Mouse (Mus musculus) midbrain, embryonic 12.5 days (tissue): ENCODE measurements around the gene Ceacam20. TPM values are rescaled to one million over a fixed set of nuclear protein-coding genes. Genes with fewer than 3 reads are reported as not detected.
A peak's percentile ranks its signal among the peaks of the same experiment; 100 is the strongest.
"Not testable (repeated sequence)": the region's sequence is repeated elsewhere in the genome, so short reads cannot be mapped to it uniquely, and the experiment has no call there.

Experiments
- ATAC-seq: fragments of 200-750 bp; cut with Nextera tagmentation; 2 replicates; pipeline ENCODE4 v1.8.0; 2017; ENCODE audit warnings: low read depth, moderate TSS enrichment, moderate library complexity; ENCODE audit not compliant: low FRiP score
- H3K27ac ChIP-seq: fragments of 300-500 bp; sonication (generic); replicated peaks from 2 replicates; pipeline ENCODE4 v1.5.1; 2016; ENCODE audit warnings: mild to moderate bottlenecking
- H3K27me3 ChIP-seq: fragments of 300-500 bp; sonication (generic); 2 replicates; pipeline ENCODE4 v1.6.1; 2016; ENCODE audit warnings: mild to moderate bottlenecking
- H3K36me3 ChIP-seq: fragments of 300-500 bp; sonication (generic); 2 replicates; pipeline ENCODE4 v1.6.1; 2016
- H3K4me1 ChIP-seq: fragments of 300-500 bp; sonication (generic); 2 replicates; pipeline ENCODE4 v1.6.1; 2016
- H3K4me2 ChIP-seq: fragments of 300-500 bp; sonication (generic); replicated peaks from 2 replicates; pipeline ENCODE4 v1.6.1; 2016; ENCODE audit warnings: mild to moderate bottlenecking, moderate library complexity
- H3K4me3 ChIP-seq: fragments of 300-500 bp; sonication (generic); 2 replicates; pipeline ENCODE4 v1.5.1; 2016; ENCODE audit warnings: mild to moderate bottlenecking
- H3K9ac ChIP-seq: fragments of 300-500 bp; sonication (generic); replicated peaks from 2 replicates; pipeline ENCODE4 v1.6.1; 2016; ENCODE audit warnings: mild to moderate bottlenecking, moderate library complexity
- H3K9me3 ChIP-seq: fragments of 300-500 bp; sonication (generic); 2 replicates; pipeline ENCODE4 v1.6.1; 2016; ENCODE audit warnings: mild to moderate bottlenecking
- WGBS: fragments of 180-500 bp; shearing (Covaris S2); methylation state at CpG from one replicate; pipeline ENCODE4 v1.1.7; 2016; 5-methylcytosine and 5-hydroxymethylcytosine counted together
- polyA plus RNA-seq: library from polyadenylated mRNA; unstranded; fragments of >200 nt; fragmentation: Nextera tagmentation; extraction: Ambion mirVana; gene quantifications from 2 replicates; pipeline ENCODE4 v1.2.1, GENCODE M21; 2016

Gene Ceacam20
- polyA plus RNA-seq: not detected in 2 replicates

- Histone ChIP-seq H3K27ac (no peak within 1 kb of the TSS), H3K27me3 (no peaks in the 10 kb centered on the region), H3K36me3 (no peaks in the 10 kb centered on the region), H3K9ac (no peak within 1 kb of the TSS), H3K4me1 (no peaks in the 10 kb centered on the region), H3K9me3 (peaks cover 13% of the 10 kb centered on the region), H3K4me2 (no peak within 1 kb of the TSS), H3K4me3 (no peak within 1 kb of the TSS)
- WGBS: 82% methylated on average over 7 of the region's 7 CpGs
- ATAC-seq: no peak
Measured at GRCm38 (mm10) chr7:19964985-19965579, at the start of gene Ceacam20. Gene Ceacam20, plus strand, starts transcription at chr7:19965412.

GRCm38 (mm10) chr7:19920166-19920505 is 45.1 kb upstream of the Ceacam20 start:
- peak overlapping the region; percentile 56; the same call in 1 of the 2 replicates for H3K27ac ChIP-seq

DNA sequence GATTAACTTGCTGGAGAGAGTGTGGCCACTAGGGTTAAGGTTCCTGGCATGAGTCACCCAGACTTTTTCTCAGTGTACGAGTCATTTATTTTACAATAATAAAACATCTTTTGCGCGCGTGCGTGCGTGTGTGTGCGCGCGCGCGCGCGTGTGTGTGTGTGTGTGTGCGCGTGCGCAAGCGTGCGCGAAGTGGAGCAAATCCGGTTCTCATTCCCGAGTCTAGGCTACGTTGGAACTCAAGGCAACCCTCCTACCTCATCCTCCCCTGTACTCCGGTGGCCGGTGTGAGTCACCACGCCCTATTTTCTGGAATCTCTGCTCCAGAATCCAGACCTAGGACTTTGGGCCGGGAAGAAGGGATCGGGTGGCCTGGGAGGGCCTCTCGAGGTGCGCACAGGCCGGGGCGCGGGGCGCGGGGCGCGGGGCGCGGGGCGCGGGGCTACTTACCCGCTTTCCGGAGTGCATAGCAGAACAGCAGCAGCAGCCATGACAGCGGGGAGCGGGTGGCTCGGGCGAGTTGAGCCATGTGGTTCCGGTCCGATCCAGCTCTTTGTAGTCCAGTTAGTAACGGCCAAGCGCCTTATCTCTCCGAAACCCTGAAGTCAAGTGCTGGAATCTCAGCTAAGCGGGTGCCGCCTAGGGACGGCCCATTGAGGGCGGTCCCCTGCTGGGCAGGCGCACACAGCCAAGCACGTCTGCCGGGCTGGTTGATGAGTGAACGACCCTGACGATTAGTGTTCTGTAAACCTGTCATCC is 44.5 kb upstream of the Ceacam20 start, which contains the start of gene Pvr:
Pvr (minus strand) TSS at position 655 of the 756 bp plus-strand sequence.
- H3K4me3 ChIP-seq: peak within 1 kb of the TSS; percentile 72
- peak within 1 kb of the TSS; percentile 82 for H3K4me2 ChIP-seq
- 0 out of 2 replicates have a peak, but pooled peaks cover 9% of the 10 kb centered on the region for H3K4me1 ChIP-seq
- peak; percentile 83 for ATAC-seq
- H3K36me3 ChIP-seq: no peaks in the 10 kb centered on the region
- H3K9me3 ChIP-seq: no peaks in the 10 kb centered on the region
- H3K27me3 ChIP-seq: no peaks in the 10 kb centered on the region
- peak within 1 kb of the TSS; percentile 56 for H3K27ac ChIP-seq
- WGBS: under 1% methylated on average over 60 of the region's 60 CpGs
- peak within 1 kb of the TSS; percentile 73 for H3K9ac ChIP-seq

More at GRCm38 (mm10) chr7:19920166-19920505, 45.1 kb upstream of the Ceacam20 start:
- Histone ChIP-seq H3K4me1 (0 out of 2 replicates have a peak, but pooled peaks cover 9% of the 10 kb centered on the region), H3K4me3 (peak overlapping the region; percentile 72), H3K9me3 (no peaks in the 10 kb centered on the region), H3K4me2 (peak overlapping the region; percentile 82), H3K36me3 (no peaks in the 10 kb centered on the region), H3K27me3 (no peaks in the 10 kb centered on the region), H3K9ac (peak overlapping the region; percentile 73; the same call in 1 of the 2 replicates)
- peak; percentile 21; the same call in 1 of the 2 replicates for ATAC-seq
- whole genome bisulfite sequencing: 33% methylated on average over 4 of the region's 4 CpGs

- H3K36me3 ChIP-seq: no peaks in the 10 kb centered on the region
- no peak overlapping the region for H3K27ac ChIP-seq
- 45% methylated on average over 2 of the region's 2 CpGs for WGBS
- ATAC-seq: no peak
- no peak overlapping the region for H3K4me2 ChIP-seq
- no peaks in the 10 kb centered on the region for H3K27me3 ChIP-seq
- 0 out of 2 replicates have a peak, but pooled peaks cover 9% of the 10 kb centered on the region for H3K4me1 ChIP-seq
- no peak overlapping the region for H3K9ac ChIP-seq
- no peaks in the 10 kb centered on the region for H3K9me3 ChIP-seq
- H3K4me3 ChIP-seq: no peak overlapping the region
Measured at GRCm38 (mm10) chr7:19923354-19923753, 41.9 kb upstream of the Ceacam20 start.

GRCm38 (mm10) chr7:19923797-19924196 is 41.4 kb upstream of the Ceacam20 start:
- Histone ChIP-seq H3K27me3 (no peaks in the 10 kb centered on the region), H3K4me2 (no peak overlapping the region), H3K27ac (no peak overlapping the region), H3K9ac (no peak overlapping the region), H3K4me3 (no peak overlapping the region), H3K9me3 (no peaks in the 10 kb centered on the region), H3K4me1 (0 out of 2 replicates have a peak, but pooled peaks cover 9% of the 10 kb centered on the region), H3K36me3 (no peaks in the 10 kb centered on the region)
- ATAC-seq: no peak
- 14% methylated on average over 10 of the region's 15 CpGs for WGBS

DNA sequence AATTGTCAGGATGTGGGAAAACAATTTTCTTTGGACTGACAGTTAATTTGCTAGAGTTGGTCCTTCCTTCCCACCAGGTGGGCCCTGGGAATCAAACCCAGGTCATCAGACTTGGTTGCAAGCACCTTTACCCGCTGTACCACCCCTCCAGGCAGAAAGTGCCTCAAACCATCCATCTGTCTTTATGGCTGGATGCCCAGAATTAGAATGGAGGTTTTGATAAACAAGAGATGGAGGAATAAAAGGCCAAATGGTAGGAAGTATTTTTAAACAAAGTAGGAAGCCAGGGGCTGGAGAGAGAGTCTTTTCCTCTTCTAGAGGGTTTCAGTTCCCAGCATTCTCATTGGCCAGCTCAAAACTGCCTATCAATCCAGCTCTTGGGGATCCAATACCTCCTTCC is 39.8 kb upstream of the Ceacam20 start:
- Histone ChIP-seq H3K27me3 (no peaks in the 10 kb centered on the region), H3K27ac (no peak overlapping the region), H3K9ac (no peak overlapping the region), H3K4me3 (no peak overlapping the region), H3K36me3 (no peaks in the 10 kb centered on the region), H3K9me3 (no peaks in the 10 kb centered on the region), H3K4me1 (0 out of 2 replicates have a peak, but pooled peaks cover 7% of the 10 kb centered on the region), H3K4me2 (no peak overlapping the region)
- no peak for ATAC-seq
- WGBS: 83% methylated on average over 1 of the region's 1 CpGs

- no peak overlapping the region for H3K4me2 ChIP-seq
- H3K4me3 ChIP-seq: no peak overlapping the region
- 76% methylated on average over 2 of the region's 2 CpGs for WGBS
- no peaks in the 10 kb centered on the region for H3K36me3 ChIP-seq
- H3K9ac ChIP-seq: no peak overlapping the region
- ATAC-seq: no peak
- no peak overlapping the region for H3K27ac ChIP-seq
- H3K4me1 ChIP-seq: 0 out of 2 replicates have a peak, but pooled peaks cover 7% of the 10 kb centered on the region
- H3K9me3 ChIP-seq: no peaks in the 10 kb centered on the region
- H3K27me3 ChIP-seq: no peaks in the 10 kb centered on the region; the same call in 1 of the 2 replicates
Measured at GRCm38 (mm10) chr7:19926849-19927480, 38.2 kb upstream of the Ceacam20 start.

- no peaks in the 10 kb centered on the region for H3K9me3 ChIP-seq
- WGBS: 61% methylated on average over 5 of the region's 5 CpGs
- no peaks in the 10 kb centered on the region for H3K36me3 ChIP-seq
- H3K4me3 ChIP-seq: no peak overlapping the region
- peaks cover 10% of the 10 kb centered on the region; the same call in 1 of the 2 replicates for H3K4me1 ChIP-seq
- no peak for ATAC-seq
- H3K9ac ChIP-seq: no peak overlapping the region
- H3K27ac ChIP-seq: no peak overlapping the region
- H3K27me3 ChIP-seq: no peaks in the 10 kb centered on the region; the same call in 1 of the 2 replicates
- H3K4me2 ChIP-seq: no peak overlapping the region
Measured at GRCm38 (mm10) chr7:19928486-19928885, 36.7 kb upstream of the Ceacam20 start.

DNA sequence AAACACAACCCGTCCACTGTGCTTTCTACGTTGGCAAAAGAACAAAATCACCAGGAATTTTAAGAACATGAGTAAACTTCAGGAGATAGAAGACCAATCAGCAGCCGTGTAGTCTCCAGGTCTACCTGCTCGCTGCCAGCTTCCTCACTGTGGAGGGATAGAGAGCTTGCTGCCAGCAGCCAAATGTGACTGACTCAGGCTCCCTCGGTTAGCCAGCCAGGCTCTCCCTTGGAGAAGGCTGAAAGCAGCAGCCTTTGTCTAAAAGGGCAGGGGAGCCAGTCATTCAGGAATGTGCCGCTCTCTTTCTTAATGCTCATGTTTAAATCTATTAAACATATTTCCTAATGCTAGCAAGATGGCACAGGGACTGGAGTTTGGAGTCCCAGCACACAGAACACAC is 34.7 kb upstream of the Ceacam20 start:
- H3K27me3 ChIP-seq, H3K36me3 ChIP-seq, H3K27ac ChIP-seq, H3K4me2 ChIP-seq, H3K4me3 ChIP-seq, ATAC-seq, H3K9me3 ChIP-seq, H3K9ac ChIP-seq, H3K4me1 ChIP-seq: not testable (repeated sequence)
- WGBS: 77% methylated on average over 6 of the region's 6 CpGs

- H3K4me1 ChIP-seq: peaks cover 5% of the 10 kb centered on the region; the same call in 1 of the 2 replicates
- 26% methylated on average over 13 of the region's 13 CpGs for WGBS
- H3K4me2 ChIP-seq: peak overlapping the region; percentile 49
- H3K4me3 ChIP-seq: no peak overlapping the region
- no peak overlapping the region for H3K27ac ChIP-seq
- H3K27me3 ChIP-seq: no peaks in the 10 kb centered on the region; the same call in 1 of the 2 replicates
- ATAC-seq: 0 out of 2 replicates have a peak, but pooled peaks have one; percentile 39
- H3K36me3 ChIP-seq: no peaks in the 10 kb centered on the region
- H3K9ac ChIP-seq: no peak overlapping the region
- no peaks in the 10 kb centered on the region for H3K9me3 ChIP-seq
Measured at GRCm38 (mm10) chr7:19932133-19932876, 32.9 kb upstream of the Ceacam20 start.
